Mouse (Mus musculus) gonadal fat pad, adult 2 months (tissue): ENCODE data around the gene Thada. TPM values are rescaled to one million over a fixed set of nuclear protein-coding genes. Genes with fewer than 3 reads are reported as not detected.

Source experiments
- DNase-seq: peaks from one replicate; pipeline ENCODE4 v3.0.0-alpha.2; 2012; ENCODE audit warnings: low read depth
- polyA plus RNA-seq: library from polyadenylated mRNA; depleted of rRNA; stranded (reverse); fragments of >200 nt; gene quantifications from 2 replicates; pipeline ENCODE4 v1.2.3, GENCODE M21; 2012

The Thada gene
- polyA plus RNA-seq, 1 experiment: 13.7 TPM

- no peak for DNase-seq
Measured at GRCm38 (mm10) chr17:84162211-84162760, 303.7 kb downstream of the Thada start.

GRCm38 (mm10) chr17:84161231-84161854, 304.7 kb downstream of the Thada start:
- no peak for DNase-seq

- no peak for DNase-seq
Measured at GRCm38 (mm10) chr17:84158891-84159290, 307.1 kb downstream of the Thada start.

GRCm38 (mm10) chr17:84158461-84158795, 307.6 kb downstream of the Thada start:
- DNase-seq: no peak

GRCm38 (mm10) chr17:84157743-84158460, 308.1 kb downstream of the Thada start:
- no peak for DNase-seq

GRCm38 (mm10) chr17:84156748-84157742, 309.0 kb downstream of the Thada start:
- DNase-seq: no peak

GRCm38 (mm10) chr17:84156227-84156573, 309.8 kb downstream of the Thada start:
- no peak for DNase-seq

- DNase-seq: no peak
Measured at GRCm38 (mm10) chr17:84155516-84156226, 310.3 kb downstream of the Thada start.

GRCm38 (mm10) chr17:84155029-84155338, 311.0 kb downstream of the Thada start:
- no peak for DNase-seq

GRCm38 (mm10) chr17:84154302-84155028, 311.5 kb downstream of the Thada start:
- no peak for DNase-seq

- DNase-seq: no peak
Measured at GRCm38 (mm10) chr17:84152976-84153786, 312.8 kb downstream of the Thada start.

GRCm38 (mm10) chr17:84152206-84152975, 313.6 kb downstream of the Thada start:
- no peak for DNase-seq

- no peak for DNase-seq
Measured at GRCm38 (mm10) chr17:84151306-84151705, 314.7 kb downstream of the Thada start.

GRCm38 (mm10) chr17:84150291-84150690, 315.7 kb downstream of the Thada start:
- DNase-seq: no peak

GRCm38 (mm10) chr17:84149566-84149965, 316.4 kb downstream of the Thada start:
- no peak for DNase-seq

- DNase-seq: no peak
Measured at GRCm38 (mm10) chr17:84148499-84149484, 317.2 kb downstream of the Thada start.

GRCm38 (mm10) chr17:84147183-84148108, 318.6 kb downstream of the Thada start:
- DNase-seq: no peak
